Mouse (Mus musculus) E14TG2a.4 (cell line): ENCODE data around the gene Nkx2-3.

Experiments used
- CTCF ChIP-seq: conservative IDR thresholded peaks from 2 replicates; pipeline ENCODE4 v1.5.1; 2014; ENCODE audit warnings: low read length
- NANOG ChIP-seq: IDR thresholded peaks from 2 replicates; pipeline ENCODE4 v1.6.1; 2014; ENCODE audit warnings: borderline replicate concordance, low read length, mixed read lengths
- POU5F1 ChIP-seq: IDR thresholded peaks from 2 replicates; pipeline ENCODE4 v1.6.1; 2014; ENCODE audit warnings: low read length, borderline replicate concordance

GRCm38 (mm10) chr19:43581185-43581584 is 30.9 kb upstream of the Nkx2-3 start:
- TF ChIP-seq CTCF (no peak), POU5F1 (no peak), NANOG (no peak)
